Mouse (Mus musculus): ENCODE results near the gene Gm28041.
"Not testable (repeated sequence)": the region's sequence is repeated elsewhere in the genome, so short reads cannot be mapped to it uniquely, and the experiment has no call there.

Gm28041 gene

GRCm38 (mm10) chr13:67375050-67375911, at the start of gene Gm28041, which contains the start of gene Zfp456:
TSS of gene Gm28041 (minus strand) at chr13:67375733.
TSS of gene Zfp456 (minus strand) at chr13:67375810.
- peak in 1 of 2 experiments; percentile 36 for DNase-seq (ENCODE audit: low spot score in 2 of 2)

GRCm38 (mm10) chr13:67422532-67422931, 47.0 kb upstream of the Gm28041 start:
- DNase-seq (ENCODE audit: low spot score in 2 of 2): not testable (repeated sequence)

- peak in 1 of 2 experiments; percentile 18 for DNase-seq (ENCODE audit: low spot score in 2 of 2)
Measured at GRCm38 (mm10) chr13:67421207-67421857, 45.8 kb upstream of the Gm28041 start, which contains the start of gene Zfp459. TSS of gene Zfp459 (minus strand) at chr13:67421418.

GRCm38 (mm10) chr13:67420558-67421206, 45.1 kb upstream of the Gm28041 start:
- DNase-seq (ENCODE audit: low spot score in 2 of 2): no peak

GRCm38 (mm10) chr13:67416811-67417210, 41.3 kb upstream of the Gm28041 start:
- no peak for DNase-seq (ENCODE audit: low spot score in 2 of 2)

GRCm38 (mm10) chr13:67415759-67416158, 40.2 kb upstream of the Gm28041 start:
- no peak for DNase-seq (ENCODE audit: low spot score in 2 of 2)

- DNase-seq (ENCODE audit: low spot score in 2 of 2): not testable (repeated sequence)
Measured at GRCm38 (mm10) chr13:67413634-67414033, 38.1 kb upstream of the Gm28041 start.

- DNase-seq (ENCODE audit: low spot score in 2 of 2): peak in 1 of 2 experiments; percentile 58
Measured at GRCm38 (mm10) chr13:67399183-67399903, 23.8 kb upstream of the Gm28041 start, which contains the start of gene Zfp429. TSS of gene Zfp429 (minus strand) at chr13:67399819.

- DNase-seq (ENCODE audit: low spot score in 2 of 2): not testable (repeated sequence)
Measured at GRCm38 (mm10) chr13:67376255-67376654, 722 bp upstream of the Gm28041 start.

- peak; percentile 74 to 84 for DNase-seq (ENCODE audit: low spot score in 2 of 2)
Measured at GRCm38 (mm10) chr13:67360131-67360744, 15.3 kb downstream of the Gm28041 start, which contains the start of the genes Gm28044 and Zfp953. TSS of gene Gm28044 (minus strand) at chr13:67360536. TSS of gene Zfp953 (minus strand) at chr13:67360605.

- DNase-seq (ENCODE audit: low spot score in 2 of 2): no peak
Measured at GRCm38 (mm10) chr13:67351854-67352253, 23.7 kb downstream of the Gm28041 start.

GRCm38 (mm10) chr13:67343422-67343821, 32.1 kb downstream of the Gm28041 start:
- DNase-seq (ENCODE audit: low spot score in 2 of 2): no peak

GRCm38 (mm10) chr13:67332877-67333276, 42.7 kb downstream of the Gm28041 start:
- no peak for DNase-seq (ENCODE audit: low spot score in 2 of 2)

- DNase-seq (ENCODE audit: low spot score in 2 of 2): peak; percentile 70 to 75
Measured at GRCm38 (mm10) chr13:67332019-67332724, 43.4 kb downstream of the Gm28041 start, which contains the start of gene Zfp595. TSS of gene Zfp595 (minus strand) at chr13:67332570.

GRCm38 (mm10) chr13:67306718-67307117, 68.8 kb downstream of the Gm28041 start:
- no peak for DNase-seq (ENCODE audit: low spot score in 2 of 2)

GRCm38 (mm10) chr13:67305822-67306672, 69.5 kb downstream of the Gm28041 start, which contains the start of gene Zfp457:
TSS of gene Zfp457 (minus strand) at chr13:67306485.
- peak; percentile 72 to 79 for DNase-seq (ENCODE audit: low spot score in 2 of 2)

All from urinary bladder, postnatal 4 days (tissue).